Mouse (Mus musculus): Measurements from ENCODE around the gene Eif4a2.

Gene Eif4a2

DNA sequence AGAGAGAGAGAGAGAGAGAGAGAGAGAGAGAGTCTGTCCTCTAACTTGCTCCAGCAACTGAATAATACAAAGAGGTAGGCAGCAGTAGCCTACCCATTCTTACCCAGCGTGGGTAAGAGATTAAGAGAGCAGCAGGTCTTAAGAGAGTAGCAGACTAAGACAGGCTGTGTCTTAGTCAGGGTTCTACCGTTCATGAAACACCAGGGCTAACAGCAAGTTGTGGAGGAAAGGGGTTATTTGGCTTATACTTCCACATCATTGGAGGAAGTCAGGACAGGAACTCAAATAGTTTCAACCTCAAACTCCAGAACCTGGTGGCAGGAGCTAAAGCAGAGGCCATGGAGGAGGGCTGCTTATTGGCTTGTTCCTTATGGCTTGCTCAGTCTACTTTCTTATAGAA, 3.4 kb upstream of the Eif4a2 start:
- in situ Hi-C loops (cut with MboI): loop anchor here (10.0 kb wide), 1 partner anchor 121 kb away; the partner anchor contains the start of gene St6gal1

DNA sequence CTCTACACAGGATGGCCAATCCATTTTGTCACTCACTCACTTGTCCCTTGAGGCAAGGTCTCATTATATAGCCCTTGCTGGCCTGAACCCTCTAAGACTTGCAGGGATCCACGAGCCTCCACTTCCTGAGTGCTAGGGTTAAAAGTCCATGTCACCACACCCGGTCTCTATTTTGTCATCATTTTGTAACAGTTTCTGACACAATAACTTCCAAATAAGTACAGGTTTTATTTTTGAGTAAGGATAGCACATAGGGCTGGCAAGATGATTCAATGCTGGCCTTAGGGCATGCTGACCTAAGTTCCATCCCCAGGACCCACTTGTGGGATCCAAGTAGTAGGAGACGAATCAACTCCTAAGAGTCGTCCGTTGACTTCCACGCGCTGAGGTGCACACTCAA, 1.1 kb upstream of the Eif4a2 start:
- in situ Hi-C loops (cut with MboI): loop anchor here (10.0 kb wide), 1 partner anchor 119 kb away; the partner anchor contains the start of gene St6gal1

DNA sequence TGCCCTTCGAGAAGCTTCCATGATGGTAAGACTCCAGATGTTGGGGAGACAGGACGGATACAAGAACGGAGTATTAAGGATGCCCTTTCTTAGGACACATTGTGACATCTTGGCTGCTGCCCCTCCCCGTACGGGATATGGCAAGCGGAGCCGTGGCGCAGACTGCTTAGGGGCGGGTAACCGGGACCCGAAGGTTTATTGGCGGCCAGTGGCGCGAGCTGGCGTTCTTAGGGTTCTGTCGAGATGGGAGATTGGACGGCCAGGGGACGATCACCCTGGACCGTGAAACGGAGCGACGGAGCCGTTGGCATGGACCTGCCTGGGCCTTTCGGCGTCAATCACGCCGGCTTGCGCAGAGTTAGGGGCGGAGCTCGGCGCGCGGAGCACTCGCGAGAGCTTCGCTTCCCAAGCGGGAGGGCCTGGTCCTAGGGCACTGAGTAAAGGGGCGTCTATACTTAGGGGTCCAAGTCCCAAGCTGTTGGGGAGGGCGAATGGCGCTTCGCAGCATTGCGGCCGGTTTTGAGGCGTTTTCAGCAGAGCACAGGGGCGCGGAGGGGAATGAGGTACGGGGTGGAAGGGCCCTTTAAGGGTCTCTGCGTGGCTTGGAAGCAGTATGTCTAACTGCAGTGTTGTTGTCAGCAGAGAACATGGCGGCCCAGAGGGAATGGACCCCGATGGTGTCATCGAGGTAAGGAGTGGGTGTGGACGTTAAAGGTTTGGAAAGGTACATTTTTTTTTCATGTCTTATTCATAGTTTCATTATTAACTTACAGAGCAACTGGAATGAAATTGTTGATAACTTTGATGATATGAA, 909 bp downstream of the Eif4a2 start:
- in situ Hi-C loops (cut with MboI): loop anchor here (10.0 kb wide), 1 partner anchor 117 kb away; the partner anchor contains the start of gene St6gal1

DNA sequence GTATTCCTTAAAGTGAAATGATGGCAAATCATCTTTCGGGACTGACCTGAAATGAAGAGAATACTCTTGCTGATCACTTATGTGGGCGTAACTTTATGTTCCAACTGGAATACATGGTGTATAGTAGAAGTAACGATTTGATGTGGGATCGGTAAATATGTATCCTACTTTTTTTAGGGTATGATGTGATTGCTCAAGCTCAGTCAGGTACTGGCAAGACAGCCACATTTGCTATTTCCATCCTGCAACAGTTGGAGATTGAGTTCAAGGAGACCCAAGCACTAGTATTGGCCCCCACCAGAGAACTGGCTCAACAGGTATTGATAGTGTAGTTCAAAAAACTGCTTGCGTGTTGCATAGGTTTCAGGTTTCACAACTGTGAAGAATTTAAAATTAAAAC, 1.7 kb downstream of the Eif4a2 start:
- in situ Hi-C loops (cut with MboI): loop anchor here (10.0 kb wide), 1 partner anchor 116 kb away; the partner anchor contains the start of gene St6gal1

DNA sequence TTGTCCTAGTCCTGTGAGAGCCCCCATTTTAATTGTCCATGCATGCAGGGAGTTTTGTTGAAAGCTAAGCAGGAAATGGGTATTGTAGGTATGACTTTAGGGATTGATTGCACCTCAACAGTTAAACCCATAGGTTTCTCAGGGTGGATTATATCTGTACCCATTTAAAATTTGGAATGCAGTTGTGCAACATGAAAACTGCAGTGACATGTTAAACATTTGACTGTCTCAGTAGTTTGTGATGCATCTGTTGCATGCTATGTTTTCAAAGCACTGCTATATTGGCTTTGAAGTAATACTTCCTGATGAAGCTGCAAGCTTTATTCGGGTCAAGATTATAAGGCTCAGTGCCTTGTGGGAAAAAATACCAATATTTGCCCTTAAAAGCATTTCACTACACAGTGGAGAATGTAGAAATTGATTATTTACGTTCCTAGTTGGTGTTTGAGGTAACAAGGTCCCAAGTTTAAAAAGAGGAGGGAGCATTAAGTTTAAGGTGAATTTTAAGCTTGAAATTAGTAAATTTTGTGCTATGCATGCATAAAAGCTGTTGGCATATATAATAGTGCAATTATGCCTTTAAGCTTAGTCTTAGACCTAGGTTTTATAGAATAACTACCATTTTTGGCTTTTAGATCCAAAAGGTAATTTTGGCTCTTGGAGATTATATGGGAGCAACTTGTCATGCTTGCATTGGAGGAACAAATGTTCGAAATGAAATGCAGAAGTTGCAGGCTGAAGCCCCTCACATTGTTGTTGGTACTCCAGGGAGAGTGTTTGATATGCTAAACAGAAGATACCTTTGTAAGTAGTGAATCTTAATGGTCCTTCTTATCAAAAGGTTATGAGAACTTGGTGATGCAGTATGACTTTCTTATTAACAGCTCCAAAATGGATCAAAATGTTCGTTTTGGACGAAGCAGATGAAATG, 2.4 kb downstream of the Eif4a2 start:
- in situ Hi-C loops (cut with MboI): loop anchor here (10.0 kb wide), 1 partner anchor 115 kb away; the partner anchor contains the start of gene St6gal1

DNA sequence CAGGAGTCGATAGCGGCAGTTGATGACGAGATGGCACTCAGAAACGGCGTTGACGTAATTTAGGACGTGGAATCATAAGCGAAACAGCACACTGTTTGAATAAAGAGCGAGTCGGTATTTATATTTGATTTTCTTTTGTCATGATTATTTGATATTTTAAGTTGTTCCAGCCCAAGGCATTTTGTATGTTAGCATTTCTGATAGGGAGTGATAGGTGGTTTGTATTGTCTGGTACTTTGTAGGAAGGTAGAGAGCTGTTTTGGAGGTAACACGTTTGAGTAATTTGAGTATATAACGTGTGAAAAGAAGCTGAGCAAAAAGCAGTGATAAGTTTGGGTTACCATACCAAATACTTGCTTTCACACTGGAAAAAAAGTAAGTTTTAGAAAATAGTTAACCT, 5.1 kb downstream of the Eif4a2 start:
- in situ Hi-C loops (cut with MboI): no loop called here

DNA sequence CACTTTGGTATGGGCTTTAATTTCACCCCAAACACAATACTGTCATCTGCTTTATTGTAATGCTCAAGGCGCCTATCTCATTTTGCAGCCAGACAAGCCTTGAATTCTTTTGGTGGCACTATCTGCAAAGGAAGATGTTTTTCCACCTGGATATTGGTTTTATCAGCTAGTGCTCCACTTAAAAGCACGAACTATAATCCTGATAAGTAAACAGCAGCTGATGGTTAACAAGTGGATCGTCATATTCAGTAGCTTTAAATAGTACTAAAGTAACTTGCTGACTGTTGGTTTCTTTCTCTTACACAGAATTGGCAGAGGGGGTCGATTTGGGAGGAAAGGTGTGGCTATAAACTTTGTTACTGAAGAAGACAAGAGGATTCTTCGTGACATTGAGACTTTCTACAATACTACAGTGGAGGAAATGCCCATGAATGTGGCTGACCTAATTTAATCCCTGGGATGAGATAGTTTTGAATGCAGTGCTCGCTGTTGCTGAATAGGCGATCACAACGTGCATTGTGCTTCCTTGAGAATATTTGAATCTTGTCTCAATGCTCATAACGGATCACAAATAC, 5.7 kb downstream of the Eif4a2 start:
- in situ Hi-C loops (cut with MboI): no loop called here

DNA sequence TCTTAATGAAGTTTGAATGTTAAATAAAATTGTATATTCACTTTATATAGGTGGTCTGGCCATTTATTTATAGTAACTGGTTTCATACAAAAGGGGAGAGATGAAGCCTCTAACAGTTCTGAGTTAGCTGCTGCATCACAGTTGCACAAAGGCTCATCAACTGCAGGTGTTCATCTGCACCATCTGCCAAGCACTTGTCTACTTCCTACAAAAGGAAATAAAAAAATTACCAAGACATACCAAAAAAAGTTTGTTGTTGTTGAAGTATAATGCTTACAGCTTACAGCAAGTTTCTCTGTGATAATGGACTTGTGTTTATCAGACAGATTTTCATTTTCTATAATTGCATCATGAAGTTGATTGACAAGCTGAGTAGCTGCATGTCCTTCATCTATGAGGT, 6.7 kb downstream of the Eif4a2 start:
- in situ Hi-C loops (cut with MboI): no loop called here

DNA sequence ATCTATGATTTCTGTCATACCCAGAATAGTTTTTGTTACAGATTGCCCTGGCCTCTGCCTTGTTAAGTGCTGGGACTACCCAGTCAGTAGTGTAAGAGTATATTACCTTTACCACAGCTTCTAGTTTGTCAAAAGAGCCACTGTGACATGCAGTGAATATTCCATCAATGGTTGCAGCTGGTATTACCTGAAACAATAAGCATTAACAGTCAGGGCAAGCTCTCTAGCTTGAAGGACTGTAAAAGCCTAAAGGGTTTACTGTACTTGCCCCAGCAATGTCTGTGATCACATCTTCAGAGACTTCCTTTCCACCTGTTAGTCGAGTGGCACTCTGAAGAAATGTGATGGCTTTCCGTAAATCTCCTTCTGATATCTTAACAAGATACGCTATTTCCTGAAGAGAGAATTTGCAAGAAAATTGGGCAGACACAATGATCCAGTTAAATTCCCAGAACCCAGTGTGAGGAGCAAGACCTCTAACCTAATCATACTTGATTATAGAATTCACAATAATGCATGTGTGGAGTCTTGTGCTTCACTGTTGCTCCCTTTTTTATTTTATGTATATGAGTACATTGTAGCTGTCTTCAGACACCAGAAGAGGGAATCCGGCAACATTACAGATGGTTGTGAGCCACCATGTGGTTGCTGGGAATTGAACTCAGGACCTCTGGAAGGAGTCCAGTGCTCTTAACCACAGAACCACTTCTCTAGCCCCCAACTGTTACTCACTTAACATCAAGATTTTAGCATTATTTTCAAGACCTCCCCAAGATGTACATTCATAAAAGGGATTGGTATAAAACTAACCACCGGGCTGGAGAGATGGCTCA, 7.3 kb downstream of the Eif4a2 start:
- in situ Hi-C loops (cut with MboI): no loop called here

DNA sequence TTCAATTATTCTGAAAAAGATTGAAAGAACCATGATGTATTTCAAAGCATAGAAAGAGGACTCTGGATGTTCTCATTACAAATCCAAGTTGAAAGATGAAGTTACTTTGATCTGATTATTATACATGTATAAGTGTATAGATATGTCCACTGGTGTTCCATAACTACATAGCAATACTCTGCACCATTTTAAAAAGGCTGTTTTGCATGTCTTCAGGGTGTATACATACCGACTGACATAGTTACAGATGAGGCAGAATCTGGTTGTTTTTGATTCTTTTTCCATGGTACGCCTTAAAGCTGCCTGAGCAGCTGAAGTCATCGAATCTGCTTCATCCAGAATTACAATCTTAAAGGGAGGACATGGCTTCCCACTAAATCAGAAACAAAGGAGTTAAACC, 8.2 kb downstream of the Eif4a2 start:
- in situ Hi-C loops (cut with MboI): no loop called here

DNA sequence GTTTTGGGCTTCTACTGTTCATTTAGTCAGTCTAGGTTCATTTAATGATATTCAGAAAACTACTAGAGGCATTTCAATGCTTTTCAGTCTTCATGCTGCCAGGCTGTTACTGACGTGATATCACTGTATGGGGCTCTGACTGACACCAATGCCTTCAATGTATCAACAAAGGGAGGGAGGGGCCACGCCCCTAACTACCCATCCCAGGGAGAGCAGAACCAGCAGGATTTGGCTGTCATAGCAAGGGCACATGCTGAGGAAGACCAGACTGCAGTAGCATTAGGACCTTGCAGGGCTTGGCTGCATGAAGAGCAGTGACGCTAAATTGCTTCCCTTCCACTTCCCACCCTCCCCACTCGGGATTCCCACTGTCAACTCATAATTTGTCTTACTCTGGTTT, 9.9 kb downstream of the Eif4a2 start:
- in situ Hi-C loops (cut with MboI): no loop called here

DNA sequence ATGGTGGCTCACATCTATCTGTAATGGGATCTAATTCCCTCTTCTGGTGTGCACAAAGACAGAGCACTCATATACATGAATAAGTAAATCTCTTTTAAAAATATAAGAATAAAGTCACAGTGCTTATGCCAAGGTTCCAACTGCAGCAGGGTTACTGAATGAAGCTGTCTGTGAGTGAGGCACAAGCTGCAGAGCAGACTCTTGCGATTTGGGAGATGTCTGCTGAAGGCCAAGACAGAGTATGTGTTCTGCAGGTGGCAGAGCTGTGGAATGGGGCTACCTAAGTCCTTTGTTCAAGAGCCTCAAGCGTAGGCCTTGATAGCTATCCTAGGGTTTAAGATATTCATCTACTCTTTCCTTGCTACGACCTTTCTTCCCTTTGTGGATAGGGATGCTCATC, 15.2 kb downstream of the Eif4a2 start:
- in situ Hi-C loops (cut with MboI): no loop called here

DNA sequence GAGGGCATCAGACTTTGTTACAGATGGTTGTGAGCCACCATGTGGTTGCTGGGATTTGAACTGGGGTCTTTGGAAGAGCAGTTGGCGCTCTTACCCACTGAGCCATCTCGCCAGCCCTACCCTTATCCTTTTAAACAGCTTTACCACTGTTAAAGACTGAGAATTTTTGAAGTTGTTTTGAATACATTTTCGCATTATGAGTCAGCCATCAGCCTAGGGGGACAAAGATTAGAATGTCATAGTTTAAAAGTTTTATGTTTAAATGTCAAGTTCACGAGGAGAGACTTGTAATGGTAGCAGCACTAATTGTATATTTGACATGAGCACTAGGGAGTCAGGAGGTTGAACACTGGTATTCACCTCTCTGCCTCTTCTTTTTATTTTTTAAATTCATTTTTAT, 15.9 kb downstream of the Eif4a2 start:
- in situ Hi-C loops (cut with MboI): no loop called here

DNA sequence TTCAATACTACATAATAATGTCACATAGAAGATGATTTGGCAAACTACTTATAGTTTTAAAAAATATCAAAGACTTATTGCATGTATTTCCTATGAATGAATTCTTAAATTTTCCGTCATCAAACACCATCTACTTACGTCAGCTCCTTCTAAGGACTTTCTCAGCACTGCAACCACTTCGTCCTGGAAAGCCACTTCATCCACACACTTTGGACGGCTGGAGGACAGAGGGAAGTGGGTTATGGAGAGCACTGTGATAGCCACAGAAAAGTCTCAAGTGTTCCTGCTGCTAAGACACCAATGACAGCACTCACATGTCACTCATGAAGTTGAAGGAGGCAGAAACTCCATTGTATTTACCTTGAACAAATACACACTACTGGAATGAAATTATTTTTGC, 17.2 kb downstream of the Eif4a2 start:
- in situ Hi-C loops (cut with MboI): no loop called here

DNA sequence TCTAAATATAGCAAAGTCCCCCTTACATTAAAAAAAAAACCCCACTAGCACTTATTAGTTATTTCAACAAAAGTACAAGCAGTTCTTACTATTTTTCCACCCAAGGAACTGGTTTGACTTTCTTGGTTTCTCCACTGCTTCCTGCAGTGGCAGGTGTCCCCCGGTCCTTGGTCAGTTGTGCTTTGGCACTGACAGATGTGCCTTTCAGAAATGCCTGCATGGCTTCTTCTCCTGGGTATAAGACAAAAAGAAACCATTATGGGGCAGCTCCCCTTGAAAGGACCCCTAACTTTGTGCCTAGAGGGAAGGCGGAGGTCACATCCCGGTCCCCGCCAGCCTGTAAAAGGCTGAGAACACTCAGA, 20.0 kb downstream of the Eif4a2 start:
- in situ Hi-C loops (cut with MboI): loop anchor here (25.0 kb wide), 1 partner anchor 240 kb away; the partner anchor contains the start of gene Ahsg

DNA sequence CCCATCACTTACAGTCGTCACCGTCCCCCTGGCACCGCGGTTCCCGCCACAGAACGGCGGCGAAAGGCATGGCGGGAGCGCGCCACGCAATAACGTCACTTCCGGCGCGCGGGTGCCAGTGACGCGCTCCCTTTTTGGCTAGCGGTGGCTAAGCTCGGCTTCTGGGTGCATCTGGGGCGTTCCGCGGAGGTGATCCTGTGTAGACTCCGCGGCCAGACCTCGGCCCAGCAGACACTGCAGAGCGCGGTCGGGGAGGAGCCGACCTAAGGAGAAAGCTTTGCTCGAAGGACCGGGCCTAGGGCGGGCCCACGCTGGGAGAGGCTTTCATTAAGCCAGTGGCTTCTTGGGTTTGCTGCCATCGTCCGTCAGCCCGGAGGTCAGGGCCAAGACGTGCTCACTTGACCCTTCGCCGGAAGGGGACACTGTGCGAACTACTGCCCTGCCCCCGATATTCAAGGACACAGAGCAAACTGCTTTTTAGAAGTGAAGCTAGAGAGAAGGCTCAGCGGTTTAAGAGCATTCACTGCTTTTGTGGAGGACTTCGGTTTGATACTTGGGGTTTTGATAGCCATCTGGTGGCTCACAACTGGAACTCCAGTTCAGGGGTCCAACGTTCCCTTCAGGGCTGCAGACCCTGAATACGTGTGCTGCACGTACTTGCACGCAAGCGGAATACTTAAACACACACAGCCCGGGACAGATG, 20.6 kb downstream of the Eif4a2 start, which contains the start of gene Rfc4:
Gene Rfc4 (minus strand): TSS at position 65 of the 703 bp plus-strand sequence.
- in situ Hi-C loops (cut with MboI): loop anchor here (25.0 kb wide), 1 partner anchor 241 kb away; the partner anchor contains the start of gene Ahsg

DNA sequence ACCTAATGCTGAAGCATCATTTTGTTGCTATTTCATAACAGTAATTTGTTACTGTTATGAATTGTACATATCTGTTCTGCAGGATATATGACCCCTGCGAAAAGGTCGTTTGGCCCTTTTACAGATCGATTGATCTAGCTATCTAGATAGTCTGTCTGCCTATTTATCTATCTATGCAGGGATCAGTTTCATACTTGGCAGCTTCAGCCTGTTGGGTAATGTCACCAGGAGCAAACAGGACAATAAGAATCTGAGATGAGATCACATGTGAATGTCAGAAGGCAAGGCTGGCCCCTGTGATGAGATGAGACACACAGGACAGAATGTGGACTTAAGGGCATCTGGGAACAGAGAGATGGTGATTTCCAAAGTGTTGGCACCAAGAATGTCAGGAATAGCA, 23.1 kb downstream of the Eif4a2 start:
- in situ Hi-C loops (cut with MboI): loop anchor here (25.0 kb wide), 1 partner anchor 243 kb away; the partner anchor contains the start of gene Ahsg

DNA sequence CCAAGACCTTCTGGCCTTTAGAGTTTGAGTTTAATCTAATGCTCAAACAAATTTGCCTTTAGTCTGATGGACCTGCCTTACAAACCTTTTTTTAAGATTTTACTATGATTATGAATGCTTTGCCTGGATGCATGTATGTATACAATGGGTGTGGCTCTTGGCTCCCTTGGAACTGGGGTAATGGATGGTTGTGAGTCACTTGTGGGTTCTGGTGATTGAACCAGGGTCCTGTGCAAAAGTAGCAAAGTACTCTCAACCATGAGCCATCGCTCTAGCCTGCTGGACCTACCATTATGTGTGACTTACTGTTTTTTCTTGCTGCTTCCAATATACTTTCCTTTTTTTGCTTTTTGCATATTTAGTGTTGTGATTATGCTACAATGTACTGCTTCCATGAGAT, 25.1 kb downstream of the Eif4a2 start:
- in situ Hi-C loops (cut with MboI): loop anchor here (25.0 kb wide), 1 partner anchor 245 kb away; the partner anchor contains the start of gene Ahsg

DNA sequence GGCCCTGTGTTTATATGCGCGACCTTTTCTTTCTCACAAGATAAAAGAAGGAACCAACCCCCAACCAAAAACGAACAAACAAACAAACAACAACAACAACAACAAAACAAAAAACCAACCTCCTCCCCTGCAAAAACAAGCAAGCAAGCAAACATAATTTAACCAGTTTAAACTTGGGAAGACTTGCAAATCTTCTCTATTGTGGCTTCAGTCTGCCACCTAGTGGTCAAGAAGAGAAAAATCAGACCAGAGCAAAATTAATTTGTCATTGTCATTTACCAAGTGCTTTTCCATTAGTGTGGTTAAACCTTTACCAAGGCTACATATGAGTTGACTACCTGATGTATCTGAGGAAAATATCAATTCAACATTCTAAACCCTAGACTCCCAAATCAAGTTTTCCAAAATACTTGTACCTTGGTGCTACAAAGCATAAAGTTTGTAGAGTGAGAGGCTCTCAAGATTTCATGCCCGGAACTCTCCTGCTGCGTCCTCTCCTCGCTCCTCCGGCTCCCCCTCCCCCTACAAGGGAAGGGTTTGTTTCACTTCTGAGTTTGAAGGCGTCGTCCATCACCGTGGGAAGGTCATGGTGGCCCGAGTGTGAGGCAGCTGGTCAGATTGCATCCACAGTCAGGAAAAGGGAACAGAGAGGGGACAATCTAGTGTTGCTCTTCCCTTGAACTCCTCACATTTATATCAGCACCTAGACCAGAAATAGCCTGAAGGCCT, 28.3 kb downstream of the Eif4a2 start:
- in situ Hi-C loops (cut with MboI): loop anchor here (25.0 kb wide), 1 partner anchor 248 kb away; the partner anchor contains the start of gene Ahsg

All from mature B cell (primary cell).